Mouse (Mus musculus) limb, embryonic 15.5 days (tissue): Measurements from ENCODE around the gene Sh2b3. TPM values are rescaled to one million over a fixed set of nuclear protein-coding genes. Genes with fewer than 3 reads are reported as not detected.

ENCODE experiments used
- ATAC-seq: fragments of 200-750 bp; cut with Nextera tagmentation; 2 replicates; pipeline ENCODE4 v1.8.0; 2017; ENCODE audit warnings: low read depth, moderate TSS enrichment; ENCODE audit not compliant: insufficient number of reproducible peaks, low FRiP score, low TSS enrichment
- H3K27ac ChIP-seq: fragments of 300-500 bp; sonication (generic); 2 replicates; pipeline ENCODE4 v1.5.1; 2015; ENCODE audit warnings: moderate library complexity, mild to moderate bottlenecking, inconsistent platforms
- H3K27me3 ChIP-seq: fragments of 300-500 bp; sonication (generic); 2 replicates; pipeline ENCODE4 v1.6.1; 2015; ENCODE audit warnings: inconsistent platforms
- H3K36me3 ChIP-seq: fragments of 300-500 bp; sonication (generic); 2 replicates; pipeline ENCODE4 v1.6.1; 2015; ENCODE audit warnings: inconsistent platforms
- H3K4me1 ChIP-seq: fragments of 300-500 bp; sonication (generic); 2 replicates; pipeline ENCODE4 v1.6.1; 2015; ENCODE audit warnings: inconsistent platforms
- H3K4me2 ChIP-seq: fragments of 300-500 bp; sonication (generic); 2 replicates; pipeline ENCODE4 v1.6.1; 2015; ENCODE audit warnings: mild to moderate bottlenecking, inconsistent platforms
- H3K4me3 ChIP-seq: fragments of 300-500 bp; sonication (generic); 2 replicates; pipeline ENCODE4 v1.5.1; 2015; ENCODE audit warnings: mild to moderate bottlenecking, inconsistent platforms
- H3K9ac ChIP-seq: fragments of 300-500 bp; sonication (generic); 2 replicates; pipeline ENCODE4 v1.6.1; 2015; ENCODE audit warnings: inconsistent platforms
- H3K9me3 ChIP-seq: fragments of 300-500 bp; sonication (generic); 2 replicates; pipeline ENCODE4 v1.6.1; 2016; ENCODE audit warnings: inconsistent platforms
- WGBS: fragments of 180-500 bp; shearing (Covaris S2); methylation state at CpG from one replicate; pipeline ENCODE4 v1.1.7; 2015; 5-methylcytosine and 5-hydroxymethylcytosine counted together
- polyA plus RNA-seq: library from polyadenylated mRNA; unstranded; fragments of >200 nt; fragmentation: Nextera tagmentation; extraction: Ambion mirVana; gene quantifications from 2 replicates; pipeline ENCODE4 v1.2.1, GENCODE M21; 2015

Sh2b3 gene
- polyA plus RNA-seq, 1 experiment from 2014 or later = 14.8 TPM

- no peak overlapping the region for H3K27ac ChIP-seq
- H3K9me3 ChIP-seq = no peaks in the 10 kb centered on the region
- H3K36me3 ChIP-seq = peaks cover 63% of the 10 kb centered on the region
- WGBS = 86% methylated on average over 17 of the region's 17 CpGs
- H3K27me3 ChIP-seq = no peaks in the 10 kb centered on the region
- H3K4me2 ChIP-seq = no peak overlapping the region
- H3K4me1 ChIP-seq = 0 out of 2 replicates have a peak, but pooled peaks cover 23% of the 10 kb centered on the region
- ATAC-seq = no peak
- no peak overlapping the region for H3K9ac ChIP-seq
- no peak overlapping the region for H3K4me3 ChIP-seq
Observed at GRCm38 (mm10) chr5:121810331-121811151, 26.9 kb downstream of the Sh2b3 start.

GRCm38 (mm10) chr5:121809667-121810224 is 27.7 kb downstream of the Sh2b3 start:
- Histone ChIP-seq H3K36me3 (peaks cover 61% of the 10 kb centered on the region), H3K4me2 (no peak overlapping the region), H3K9me3 (no peaks in the 10 kb centered on the region), H3K27me3 (no peaks in the 10 kb centered on the region), H3K4me3 (no peak overlapping the region), H3K4me1 (0 out of 2 replicates have a peak, but pooled peaks cover 20% of the 10 kb centered on the region), H3K9ac (no peak overlapping the region), H3K27ac (no peak overlapping the region)
- 72% methylated on average over 5 of the region's 5 CpGs for WGBS
- no peak for ATAC-seq

- Histone ChIP-seq H3K9me3 (no peaks in the 10 kb centered on the region), H3K4me2 (no peak overlapping the region), H3K4me1 (0 out of 2 replicates have a peak, but pooled peaks cover 15% of the 10 kb centered on the region), H3K36me3 (peaks cover 59% of the 10 kb centered on the region), H3K27me3 (no peaks in the 10 kb centered on the region), H3K27ac (no peak overlapping the region), H3K4me3 (no peak overlapping the region), H3K9ac (no peak overlapping the region)
- no peak for ATAC-seq
- WGBS = 69% methylated on average over 2 of the region's 2 CpGs
Observed at GRCm38 (mm10) chr5:121808202-121808601, 29.2 kb downstream of the Sh2b3 start.

- Histone ChIP-seq H3K4me3 (no peak overlapping the region), H3K4me2 (no peak overlapping the region), H3K27ac (peak overlapping the region; percentile 67), H3K4me1 (0 out of 2 replicates have a peak, but pooled peaks cover 9% of the 10 kb centered on the region), H3K27me3 (no peaks in the 10 kb centered on the region), H3K36me3 (peaks cover 57% of the 10 kb centered on the region), H3K9ac (no peak overlapping the region), H3K9me3 (no peaks in the 10 kb centered on the region)
- ATAC-seq = no peak
- WGBS = 73% methylated on average over 3 of the region's 3 CpGs
Observed at GRCm38 (mm10) chr5:121807186-121807585, 30.3 kb downstream of the Sh2b3 start.

GRCm38 (mm10) chr5:121798447-121798846 is 39.0 kb downstream of the Sh2b3 start:
- Histone ChIP-seq H3K9me3 (no peaks in the 10 kb centered on the region), H3K4me1 (no peaks in the 10 kb centered on the region), H3K36me3 (peaks cover 85% of the 10 kb centered on the region), H3K4me3 (no peak overlapping the region), H3K27me3 (no peaks in the 10 kb centered on the region), H3K27ac (no peak overlapping the region), H3K9ac (no peak overlapping the region), H3K4me2 (no peak overlapping the region)
- ATAC-seq = no peak
- 93% methylated on average over 2 of the region's 2 CpGs for WGBS

- ATAC-seq = no peak
- 80% methylated on average over 3 of the region's 3 CpGs for WGBS
- no peak overlapping the region for H3K4me2 ChIP-seq
Observed at GRCm38 (mm10) chr5:121795800-121796199, 41.6 kb downstream of the Sh2b3 start.

GRCm38 (mm10) chr5:121791026-121791425 is 46.4 kb downstream of the Sh2b3 start:
- peaks cover 79% of the 10 kb centered on the region for H3K36me3 ChIP-seq
- H3K4me1 ChIP-seq = no peaks in the 10 kb centered on the region
- H3K9me3 ChIP-seq = no peaks in the 10 kb centered on the region
- no peak overlapping the region for H3K4me2 ChIP-seq
- 88% methylated on average over 5 of the region's 5 CpGs for WGBS
- H3K27me3 ChIP-seq = no peaks in the 10 kb centered on the region
- H3K9ac ChIP-seq = no peak overlapping the region
- ATAC-seq = no peak
- no peak overlapping the region for H3K4me3 ChIP-seq
- no peak overlapping the region for H3K27ac ChIP-seq

More at GRCm38 (mm10) chr5:121795800-121796199, 41.6 kb downstream of the Sh2b3 start:
- H3K4me1 ChIP-seq = no peaks in the 10 kb centered on the region
- H3K9ac ChIP-seq = no peak overlapping the region
- H3K4me3 ChIP-seq = no peak overlapping the region
- no peaks in the 10 kb centered on the region for H3K9me3 ChIP-seq
- H3K27me3 ChIP-seq = no peaks in the 10 kb centered on the region
- peaks cover 83% of the 10 kb centered on the region for H3K36me3 ChIP-seq
- H3K27ac ChIP-seq = no peak overlapping the region

- H3K9ac ChIP-seq = no peak overlapping the region
- H3K27me3 ChIP-seq = no peaks in the 10 kb centered on the region
- peaks cover 73% of the 10 kb centered on the region for H3K36me3 ChIP-seq
- no peak overlapping the region for H3K4me2 ChIP-seq
- no peaks in the 10 kb centered on the region for H3K9me3 ChIP-seq
- H3K4me3 ChIP-seq = no peak overlapping the region
- 65% methylated on average over 10 of the region's 10 CpGs for WGBS
- H3K4me1 ChIP-seq = no peaks in the 10 kb centered on the region
- no peak for ATAC-seq
- no peak overlapping the region; the same call in 1 of the 2 replicates for H3K27ac ChIP-seq
Observed at GRCm38 (mm10) chr5:121783862-121784500, 53.5 kb downstream of the Sh2b3 start.

GRCm38 (mm10) chr5:121782467-121782866 is 55.0 kb downstream of the Sh2b3 start:
- H3K9me3 ChIP-seq = no peaks in the 10 kb centered on the region
- H3K4me3 ChIP-seq = no peak overlapping the region
- 66% methylated on average over 4 of the region's 4 CpGs for WGBS
- no peak for ATAC-seq
- peaks cover 70% of the 10 kb centered on the region for H3K36me3 ChIP-seq
- H3K4me1 ChIP-seq = no peaks in the 10 kb centered on the region
- no peak overlapping the region for H3K27ac ChIP-seq
- no peak overlapping the region for H3K9ac ChIP-seq
- H3K4me2 ChIP-seq = no peak overlapping the region
- no peaks in the 10 kb centered on the region for H3K27me3 ChIP-seq

- H3K4me3 ChIP-seq = no peak overlapping the region
- ATAC-seq = no peak
- 89% methylated on average over 5 of the region's 5 CpGs for WGBS
- H3K9me3 ChIP-seq = no peaks in the 10 kb centered on the region
- no peak overlapping the region for H3K27ac ChIP-seq
- peaks cover 57% of the 10 kb centered on the region for H3K36me3 ChIP-seq
- H3K4me1 ChIP-seq = no peaks in the 10 kb centered on the region
- H3K9ac ChIP-seq = no peak overlapping the region
- no peaks in the 10 kb centered on the region for H3K27me3 ChIP-seq
- H3K4me2 ChIP-seq = no peak overlapping the region
Observed at GRCm38 (mm10) chr5:121780180-121780579, 57.3 kb downstream of the Sh2b3 start.

- H3K27me3 ChIP-seq = no peaks in the 10 kb centered on the region
- H3K9ac ChIP-seq = no peak overlapping the region
- H3K4me1 ChIP-seq = no peaks in the 10 kb centered on the region
- no peak overlapping the region for H3K4me3 ChIP-seq
- no peak overlapping the region for H3K27ac ChIP-seq
- no peak overlapping the region for H3K4me2 ChIP-seq
- no peaks in the 10 kb centered on the region for H3K9me3 ChIP-seq
- ATAC-seq = no peak
- WGBS = 62% methylated on average over 7 of the region's 7 CpGs
- peaks cover 59% of the 10 kb centered on the region for H3K36me3 ChIP-seq
Observed at GRCm38 (mm10) chr5:121778485-121779119, 58.8 kb downstream of the Sh2b3 start.
